Mouse (Mus musculus): ENCODE data around the gene Ctsw. TPM values are rescaled to one million over a fixed set of nuclear protein-coding genes. Genes with fewer than 3 reads are reported as not detected.
"Not testable (repeated sequence)": the region's sequence is repeated elsewhere in the genome, so short reads cannot be mapped to it uniquely, and the experiment has no call there.

Gene Ctsw
- total RNA-seq (2022) = not detected

DNA sequence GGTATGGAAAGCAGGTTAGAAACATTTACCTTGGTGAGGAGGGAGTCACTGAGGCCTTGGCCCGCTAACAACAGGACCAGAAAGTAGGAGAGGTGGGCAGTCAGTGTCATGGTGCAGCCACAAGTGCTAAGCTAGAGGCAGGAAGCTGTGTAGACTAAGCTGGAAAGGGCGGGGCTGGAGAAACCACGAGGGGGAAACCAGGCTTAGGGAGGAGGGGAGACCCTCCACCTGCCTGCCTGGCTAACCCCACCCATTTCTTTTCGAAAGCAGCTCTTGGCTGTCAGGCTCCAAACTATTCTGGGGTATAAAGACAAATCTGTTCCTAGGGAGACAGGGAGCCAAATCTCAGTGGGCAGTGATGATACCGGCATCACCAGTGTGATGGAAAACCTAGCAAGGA is at the start of gene Ctsw:
Gene Ctsw (minus strand): TSS at position 134 of the 400 bp plus-strand sequence.
- DNase-seq (ENCODE audit: low spot score in 2 of 2) = no peak

DNA sequence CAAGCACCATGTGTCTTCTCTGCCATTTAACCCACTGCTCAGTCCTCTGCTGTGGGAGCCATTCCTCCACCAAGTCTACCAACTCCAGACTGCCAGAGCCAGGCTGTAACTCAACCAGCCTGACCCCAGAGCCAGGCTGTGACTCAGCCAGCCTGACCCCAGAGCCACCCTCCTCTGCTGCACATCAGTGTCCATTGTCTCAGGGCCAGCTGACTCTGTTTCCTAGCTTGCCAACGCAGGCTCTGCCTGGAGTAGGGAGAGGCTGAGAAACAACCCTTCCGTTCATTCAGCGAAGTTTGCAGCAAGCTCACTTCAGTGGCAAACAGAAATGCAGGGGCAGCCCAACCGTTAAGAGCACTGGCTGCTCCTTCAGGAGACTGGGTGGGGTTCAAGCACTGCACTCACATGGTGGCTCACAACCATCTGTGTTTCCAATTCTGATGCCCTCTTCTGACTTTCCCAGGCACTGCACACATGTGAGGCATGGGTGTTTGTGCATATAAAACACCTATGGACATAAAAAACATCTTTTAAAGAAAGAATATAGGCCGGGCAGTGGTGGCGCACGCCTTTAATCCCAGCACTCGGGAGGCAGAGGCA is 48.7 kb upstream of the Ctsw start:
- no peak for DNase-seq (ENCODE audit: low spot score in 2 of 2)

DNA sequence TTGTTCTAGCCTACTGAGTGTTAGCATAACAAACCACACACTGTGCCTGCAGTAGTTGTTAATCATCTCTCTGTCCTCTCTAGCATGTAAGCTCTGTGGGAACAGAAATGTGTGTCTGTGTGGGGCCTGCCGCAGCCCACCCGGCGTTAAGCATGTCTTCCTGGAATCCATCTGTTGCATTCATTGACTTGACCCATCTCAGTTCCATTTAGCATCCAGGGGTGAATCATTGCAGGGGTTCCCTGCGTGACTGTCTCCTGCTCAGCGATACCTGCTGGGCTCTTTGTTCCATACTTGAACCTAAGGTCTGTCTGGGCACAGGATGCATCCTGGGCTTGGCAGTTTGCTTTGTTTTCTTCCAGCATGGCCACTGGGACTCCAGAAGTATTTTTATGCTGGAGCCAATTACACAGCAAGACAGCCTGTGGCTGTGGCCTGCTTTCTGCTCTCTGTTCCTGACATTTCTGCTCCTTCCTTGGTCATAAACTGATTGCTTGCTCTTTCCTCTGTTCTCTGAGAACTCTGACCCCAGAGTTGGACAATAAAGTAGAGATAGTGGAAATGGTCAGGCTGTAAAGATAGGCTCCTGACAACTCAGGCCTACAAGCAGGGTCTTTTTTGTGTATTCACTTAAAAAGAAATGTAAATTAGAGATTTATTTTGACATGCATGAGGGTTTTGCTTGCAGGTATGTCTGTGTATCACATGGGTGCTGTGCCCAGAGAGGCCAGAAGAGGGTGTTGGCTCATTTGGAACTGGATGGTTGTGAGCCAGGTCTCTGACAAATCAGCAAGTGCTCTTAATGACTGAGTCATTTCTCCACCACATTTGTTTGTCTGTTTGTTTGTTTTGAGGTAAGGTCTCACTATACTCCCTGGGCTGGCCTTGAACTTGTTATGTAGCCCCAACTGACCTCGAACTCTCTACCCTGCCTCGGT is 47.8 kb upstream of the Ctsw start:
- no peak for DNase-seq (ENCODE audit: low spot score in 2 of 2)

DNA sequence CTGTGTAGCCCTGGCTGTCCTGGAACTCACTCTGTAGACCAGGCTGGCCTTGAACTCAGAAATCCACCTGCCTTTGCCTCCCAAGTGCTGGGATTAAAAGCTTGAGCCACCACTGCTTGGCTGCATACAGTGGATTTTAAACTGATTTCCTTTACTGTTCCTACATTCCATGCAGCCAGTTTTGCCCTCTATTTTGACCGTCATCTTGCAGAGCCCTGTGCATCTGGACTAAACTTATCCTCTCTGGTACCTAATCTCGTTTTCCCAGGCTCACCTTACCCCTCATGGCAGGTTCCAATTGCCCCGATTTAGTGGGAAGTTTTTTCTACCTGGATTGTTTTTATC is 44.7 kb upstream of the Ctsw start:
- DNase-seq (ENCODE audit: low spot score in 2 of 2) = no peak

DNA sequence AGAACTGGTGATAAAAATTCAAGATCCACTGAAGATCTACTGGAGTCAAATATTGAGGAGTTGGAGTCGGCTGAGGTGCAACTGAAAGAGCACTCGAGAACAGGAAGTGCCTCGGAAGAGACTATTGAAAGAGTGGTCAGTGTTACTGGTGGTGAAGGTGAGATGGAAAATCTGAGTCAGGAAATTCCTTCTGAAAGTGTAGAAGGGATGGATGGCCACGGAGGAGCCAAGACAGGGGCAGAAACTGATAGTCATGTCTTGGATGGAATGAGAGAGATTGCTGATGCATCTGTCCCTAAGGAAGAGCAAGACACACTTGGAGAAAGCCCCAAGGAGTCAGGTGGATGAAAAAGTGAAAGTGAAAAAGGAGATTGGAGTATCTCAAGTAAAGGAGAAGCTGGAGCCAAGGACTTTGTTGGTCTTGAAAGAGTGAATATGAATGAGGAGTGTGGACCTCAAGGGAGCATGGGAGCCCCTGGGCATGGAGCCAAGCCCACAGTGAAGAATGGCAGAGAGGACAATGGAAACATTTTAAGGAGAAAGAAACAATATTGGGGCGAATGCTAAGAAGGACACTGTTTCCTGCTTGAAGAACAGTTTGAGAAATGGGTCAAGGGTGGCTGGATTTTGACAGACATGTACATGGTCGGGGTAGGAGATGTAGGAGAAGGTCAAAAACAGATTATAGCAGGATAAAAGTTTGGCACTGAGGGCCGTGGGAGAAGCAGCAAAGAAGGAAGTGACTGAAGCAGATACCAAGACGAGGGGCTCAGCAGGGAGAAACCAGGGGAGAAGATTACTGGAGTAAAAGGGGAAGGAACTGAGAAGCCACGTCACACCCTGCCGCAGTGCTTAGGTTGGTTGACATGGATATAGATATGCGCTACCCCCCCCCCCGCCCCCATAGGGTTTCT is 44.0 kb upstream of the Ctsw start:
- no peak for DNase-seq (ENCODE audit: low spot score in 2 of 2)

DNA sequence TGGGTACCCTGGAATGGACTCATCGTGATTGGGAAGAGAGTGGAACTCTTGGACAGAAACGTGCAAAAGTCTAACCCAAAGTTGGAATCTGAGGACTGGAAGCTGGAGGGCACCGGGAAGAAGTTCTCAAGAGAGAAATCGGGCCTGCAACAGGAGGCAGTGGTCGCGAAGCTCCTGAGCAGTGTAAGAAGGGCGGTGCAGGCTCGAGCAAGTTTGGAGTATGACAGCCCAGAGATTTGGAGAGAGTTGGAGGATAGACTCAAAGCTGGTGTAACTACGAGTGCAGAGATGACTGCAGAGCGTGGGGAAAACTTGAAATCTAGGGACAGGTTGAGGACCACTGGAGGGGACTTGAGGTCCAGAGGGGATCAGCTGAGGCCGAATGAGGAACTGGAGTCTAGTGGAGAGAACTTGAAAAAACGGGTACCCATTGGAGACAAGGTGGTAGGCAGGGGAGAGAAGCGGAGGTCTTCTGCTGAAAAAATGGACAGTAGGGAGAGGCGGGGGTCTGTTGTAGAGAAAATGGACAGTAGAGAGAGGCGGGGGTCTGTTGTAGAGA is 42.8 kb upstream of the Ctsw start:
- no peak for DNase-seq (ENCODE audit: low spot score in 2 of 2)

DNA sequence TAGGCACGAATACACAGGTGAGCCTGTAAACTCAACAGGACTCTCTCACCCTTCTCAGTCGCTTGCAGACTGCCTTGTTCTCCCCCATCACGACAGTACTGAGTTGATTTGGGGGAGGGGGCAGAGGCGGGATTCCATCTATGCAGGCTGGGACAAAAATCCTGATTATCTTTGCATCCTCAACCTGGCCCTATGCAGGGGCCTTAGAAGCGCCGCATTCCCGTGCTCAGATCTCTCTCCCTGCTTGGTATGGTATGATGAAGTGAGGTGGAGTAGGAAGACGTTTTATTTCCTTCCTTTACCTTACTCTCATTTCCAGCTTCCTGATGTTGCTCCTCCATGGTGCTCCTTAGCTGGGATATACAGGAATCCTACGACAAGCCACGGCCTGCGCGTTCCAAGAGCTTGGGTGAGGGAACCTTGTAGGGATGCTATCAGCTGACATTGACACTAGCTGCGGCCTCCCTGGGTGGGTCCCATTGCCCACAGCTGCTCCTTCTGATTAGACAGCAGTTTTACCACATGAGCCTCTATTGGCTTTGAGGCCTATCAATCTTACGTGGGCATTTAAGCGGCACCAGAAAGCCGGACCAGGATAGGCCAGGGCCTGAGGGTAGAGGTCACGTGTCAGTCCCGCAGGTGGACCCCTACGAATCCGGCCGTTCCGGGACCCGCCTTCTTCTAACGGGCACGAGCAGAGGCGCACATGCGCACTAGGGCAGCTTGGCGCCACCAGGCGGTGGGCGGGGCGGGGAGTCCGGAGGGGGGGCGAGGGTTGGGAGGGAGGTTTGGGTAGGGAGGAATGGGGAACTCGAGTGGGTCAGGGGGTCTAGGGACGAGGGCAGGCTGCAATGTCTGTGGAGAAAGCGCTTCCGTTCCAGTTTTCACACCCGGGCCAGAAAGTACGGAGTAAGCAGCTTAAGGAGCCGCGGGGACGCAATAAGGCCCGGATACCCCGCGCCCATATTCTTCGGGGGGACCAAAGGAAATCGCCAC is 42.0 kb upstream of the Ctsw start, which contains the start of gene Snx32:
Gene Snx32 (minus strand): TSS at position 508 of the 996 bp plus-strand sequence.
- DNase-seq (ENCODE audit: low spot score in 2 of 2) = peak; percentile 96 to 99

DNA sequence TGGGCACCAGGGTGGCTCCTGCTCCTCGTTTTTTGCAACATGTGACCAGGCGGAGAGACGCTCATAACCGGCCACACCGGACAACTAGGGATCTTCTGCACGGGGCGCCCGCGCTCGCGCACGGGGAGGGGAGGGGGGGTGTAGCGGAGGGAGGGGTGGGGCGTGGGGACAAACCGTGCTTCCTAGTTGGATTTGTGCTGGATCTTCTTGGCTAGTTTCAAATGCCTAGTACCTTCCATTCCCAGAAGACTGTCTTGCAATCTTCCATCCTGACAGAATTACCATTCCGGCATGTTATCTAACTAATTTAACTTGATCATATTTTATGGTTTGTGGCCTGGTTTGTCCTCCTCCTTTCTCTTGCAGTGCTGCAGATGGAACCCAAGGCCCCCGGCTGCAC is 35.4 kb upstream of the Ctsw start, which contains the start of gene 1700020D05Rik:
Gene 1700020D05Rik (minus strand): TSS at position 101 of the 400 bp plus-strand sequence.
- no peak for DNase-seq (ENCODE audit: low spot score in 2 of 2)

DNA sequence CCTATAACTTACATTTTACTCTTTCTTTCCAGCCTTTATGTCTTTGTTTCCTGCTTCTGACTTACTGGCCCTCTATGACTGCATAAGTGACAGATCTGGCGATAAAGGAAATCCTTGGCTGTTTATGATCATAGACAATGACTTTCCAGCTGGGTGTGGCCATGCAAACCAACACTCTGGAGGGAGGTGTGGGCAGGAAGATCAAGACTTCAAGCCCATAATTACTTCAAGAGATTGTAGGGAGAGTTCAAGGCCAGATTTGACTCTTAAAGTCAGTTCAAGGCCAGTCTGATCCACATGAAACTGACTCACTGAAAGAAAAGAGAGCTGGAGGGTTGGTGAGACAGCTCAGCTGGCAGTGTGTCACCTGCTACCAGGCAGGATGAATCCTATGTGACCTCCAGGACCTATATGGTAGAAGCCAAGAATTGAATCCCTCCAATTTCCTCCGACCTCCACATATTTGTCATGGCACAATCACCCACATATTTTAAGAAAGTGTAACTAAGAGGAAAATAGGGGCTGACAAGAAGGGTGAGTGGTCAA is 32.1 kb upstream of the Ctsw start:
- DNase-seq (ENCODE audit: low spot score in 2 of 2) = no peak

DNA sequence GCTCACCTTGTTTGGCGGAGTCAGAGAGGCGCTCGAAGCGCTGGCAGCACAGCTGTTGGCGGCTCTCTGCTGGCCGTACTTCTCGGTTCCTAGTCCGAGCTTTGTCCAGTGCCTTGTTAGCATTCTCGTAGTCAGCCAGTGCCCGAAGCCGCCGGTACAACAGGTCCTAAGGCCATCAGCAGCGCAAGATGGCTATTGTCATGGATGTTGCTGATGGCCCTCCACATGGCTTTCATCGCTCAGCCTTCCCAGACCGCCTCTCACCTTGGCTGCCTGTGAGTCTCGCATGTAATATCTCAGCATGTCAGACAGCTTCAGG is 27.7 kb upstream of the Ctsw start:
- no peak for DNase-seq (ENCODE audit: low spot score in 2 of 2)

DNA sequence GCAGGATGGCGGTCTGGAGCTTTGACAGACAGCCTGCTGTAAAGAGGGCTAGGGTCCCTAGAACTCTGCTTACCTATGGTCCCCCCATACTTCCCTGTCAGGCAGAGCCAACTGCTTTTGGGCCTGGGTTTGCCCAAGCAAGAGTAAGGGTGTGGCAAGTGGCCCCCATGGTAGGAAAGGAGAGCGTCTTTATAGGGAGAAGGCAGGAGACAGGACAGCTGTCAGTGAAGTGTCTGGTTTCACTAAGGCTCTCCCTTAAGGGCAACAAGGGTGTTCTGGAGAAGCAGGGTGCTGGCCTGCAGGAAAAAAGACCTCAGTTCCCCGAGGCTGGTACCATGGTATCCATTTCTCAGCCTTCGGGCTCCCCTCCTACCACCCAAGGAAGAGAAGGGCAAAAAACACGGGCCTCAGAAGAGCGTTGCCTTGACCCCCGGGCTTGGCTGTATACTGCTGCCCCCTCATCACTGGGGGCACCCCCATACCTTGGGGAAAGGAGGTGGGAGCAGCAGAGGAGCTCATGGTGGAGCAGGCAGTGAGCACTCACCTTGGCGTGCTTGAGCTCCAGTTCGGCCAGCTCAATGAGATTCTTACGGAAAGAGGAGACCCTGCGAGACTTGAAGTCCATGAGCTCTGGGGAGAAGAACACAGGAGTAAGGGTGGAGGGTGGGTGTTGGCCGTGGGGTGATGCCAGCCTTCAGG is 27.2 kb upstream of the Ctsw start:
- no peak for DNase-seq (ENCODE audit: low spot score in 2 of 2)

DNA sequence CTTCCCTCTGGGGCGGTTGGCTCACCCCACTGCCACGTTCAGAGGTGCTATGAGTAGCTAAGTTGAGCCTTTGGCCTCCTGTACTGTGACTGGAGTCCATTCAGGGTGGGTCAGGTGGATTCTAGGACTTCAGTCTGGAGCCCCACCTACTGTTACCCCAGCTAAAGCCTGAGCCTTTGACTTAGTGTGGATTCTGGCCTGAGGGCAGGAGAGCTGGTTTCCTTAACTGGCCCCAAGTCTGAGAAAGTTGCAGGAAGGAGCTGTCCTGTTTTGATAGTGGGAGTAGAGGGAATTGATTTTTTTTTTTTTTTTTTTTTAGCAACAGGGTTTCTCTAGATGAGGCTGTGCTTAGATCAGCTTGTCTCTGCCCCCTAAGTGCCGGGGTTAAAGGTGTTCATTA is 26.0 kb upstream of the Ctsw start:
- no peak for DNase-seq (ENCODE audit: low spot score in 2 of 2)

DNA sequence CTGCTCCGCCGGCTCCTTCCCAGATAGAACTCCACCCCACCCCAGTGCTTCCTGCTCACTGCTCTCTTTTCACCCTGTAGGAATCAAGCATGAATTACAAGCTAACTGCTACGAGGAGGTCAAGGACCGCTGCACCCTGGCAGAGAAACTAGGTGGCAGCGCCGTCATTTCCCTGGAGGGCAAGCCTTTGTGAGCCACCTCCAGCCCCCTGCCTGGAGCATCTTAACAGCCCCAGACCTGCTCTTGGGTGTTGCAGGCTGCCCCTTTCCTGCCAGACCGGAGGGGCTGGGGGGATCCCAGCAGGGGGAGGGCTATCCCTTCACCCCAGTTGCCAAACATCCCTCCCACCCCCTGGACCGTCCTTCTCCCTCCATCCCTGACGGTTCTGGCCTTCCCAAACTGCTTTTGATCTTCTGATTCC is 25.0 kb upstream of the Ctsw start:
- DNase-seq (ENCODE audit: low spot score in 2 of 2) = not testable (repeated sequence)

DNA sequence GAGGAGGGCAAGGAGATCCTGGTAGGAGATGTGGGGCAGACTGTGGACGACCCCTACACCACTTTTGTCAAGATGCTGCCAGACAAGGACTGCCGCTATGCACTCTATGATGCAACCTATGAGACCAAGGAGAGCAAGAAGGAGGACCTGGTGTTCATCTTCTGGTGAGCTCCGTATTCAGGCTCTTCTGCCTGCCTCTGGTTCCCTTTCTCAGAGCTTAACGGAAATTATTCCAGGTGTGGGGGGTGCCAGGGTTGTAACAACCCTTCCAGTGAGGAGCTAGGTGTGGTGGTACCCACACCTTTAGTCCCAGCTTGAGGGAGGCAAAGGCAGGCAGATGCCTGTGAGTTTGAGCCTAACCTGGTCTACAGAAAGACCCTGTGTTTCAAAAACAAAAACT is 24.3 kb upstream of the Ctsw start:
- DNase-seq (ENCODE audit: low spot score in 2 of 2) = no peak

DNA sequence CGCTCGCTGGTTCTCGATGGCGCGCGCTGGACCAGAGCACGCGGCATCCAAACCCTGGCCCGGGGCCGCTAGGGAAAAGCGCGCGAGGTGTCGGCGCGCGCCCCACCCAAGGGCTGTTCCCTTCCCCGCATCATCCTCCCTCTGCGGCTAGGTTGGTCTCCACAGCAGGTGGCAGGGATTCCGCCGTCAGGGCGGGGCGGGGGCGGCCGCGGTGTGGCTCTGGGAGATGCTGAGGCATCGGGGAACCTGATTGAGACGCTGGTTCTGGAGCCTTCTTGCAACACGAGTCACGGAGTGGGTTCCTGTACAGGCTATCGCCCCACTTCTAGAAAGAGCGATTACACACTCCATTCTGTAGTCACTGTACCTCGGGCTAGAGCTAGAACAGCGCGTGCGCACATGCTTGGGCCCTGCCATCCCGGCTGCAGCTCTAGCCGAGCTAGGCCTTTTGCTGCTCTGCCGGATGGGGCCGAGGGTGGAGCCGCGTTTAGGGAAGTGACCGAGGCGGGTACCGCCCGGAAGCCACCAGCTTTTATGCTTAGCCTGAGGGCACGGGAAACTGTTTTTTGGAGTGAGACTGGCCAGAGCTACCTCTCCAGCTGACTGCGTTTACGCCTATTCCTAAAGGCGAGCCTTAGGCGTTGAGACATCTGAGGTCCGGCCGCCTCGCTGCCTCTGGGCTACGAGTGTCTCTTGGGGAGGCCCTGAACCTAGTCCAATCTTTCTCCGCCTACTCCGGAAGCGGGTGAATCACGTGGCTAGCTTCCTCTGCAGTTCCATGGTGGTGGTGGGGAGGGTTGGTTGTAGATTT is 22.8 kb upstream of the Ctsw start:
- peak; percentile 76 to 77 for DNase-seq (ENCODE audit: low spot score in 2 of 2)

DNA sequence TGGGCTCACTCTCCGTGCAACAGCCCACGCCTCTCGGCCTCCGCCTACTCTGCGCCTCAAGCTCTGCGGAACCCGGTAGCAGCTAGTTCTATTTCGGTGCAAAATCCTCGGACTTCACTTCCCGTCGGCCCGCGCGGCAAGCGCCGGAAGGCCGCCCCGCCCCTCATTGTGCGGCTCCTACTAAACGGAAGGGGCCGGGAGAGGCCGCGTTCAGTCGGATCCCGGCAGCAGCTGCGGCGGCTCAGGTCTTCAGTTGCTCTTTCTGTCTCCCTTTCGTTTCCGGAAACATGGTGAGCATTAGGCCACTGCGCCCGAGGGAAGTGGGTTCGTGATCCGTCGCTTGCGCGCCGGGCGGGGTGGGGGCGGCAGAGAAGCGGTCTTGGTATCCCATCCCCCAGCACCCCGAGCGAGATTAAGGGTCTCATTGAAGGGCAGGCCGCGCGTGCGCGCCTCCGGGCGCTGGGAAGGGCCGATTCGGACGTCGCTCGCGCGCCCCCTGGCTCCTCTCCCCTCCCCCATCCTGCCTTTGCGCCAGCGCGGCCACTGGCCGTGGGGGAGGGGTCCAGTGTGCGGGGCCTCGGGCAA is 22.1 kb upstream of the Ctsw start, which contains the start of gene Cfl1:
Gene Cfl1 (plus strand): TSS at position 143 of the 585 bp plus-strand sequence.
- peak; percentile 88 to 91 for DNase-seq (ENCODE audit: low spot score in 2 of 2)

DNA sequence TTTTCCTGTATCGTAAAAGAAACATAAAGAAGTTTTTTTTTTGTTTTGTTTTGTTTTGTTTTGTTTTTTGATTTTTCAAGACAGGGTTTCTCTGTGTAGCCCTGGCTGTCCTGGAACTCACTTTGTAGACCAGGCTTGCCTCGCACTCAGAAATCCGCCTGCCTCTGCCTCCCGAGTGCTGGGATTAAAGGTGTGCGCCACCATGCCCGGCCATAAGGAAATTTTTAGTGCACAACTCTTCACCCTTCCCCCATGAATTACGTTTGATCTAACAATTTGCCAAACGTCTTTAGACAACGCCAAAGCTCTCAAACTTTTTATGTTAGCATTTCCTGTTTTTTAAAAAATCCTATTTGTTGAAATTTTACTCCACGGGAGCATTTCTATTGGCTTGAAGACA is 21.4 kb upstream of the Ctsw start:
- DNase-seq (ENCODE audit: low spot score in 2 of 2) = not testable (repeated sequence)

All from gastrocnemius, adult 8-10 months (tissue).